9 mouse cellular contexts compared by ENCODE assay signal in the genomic region with DNA sequence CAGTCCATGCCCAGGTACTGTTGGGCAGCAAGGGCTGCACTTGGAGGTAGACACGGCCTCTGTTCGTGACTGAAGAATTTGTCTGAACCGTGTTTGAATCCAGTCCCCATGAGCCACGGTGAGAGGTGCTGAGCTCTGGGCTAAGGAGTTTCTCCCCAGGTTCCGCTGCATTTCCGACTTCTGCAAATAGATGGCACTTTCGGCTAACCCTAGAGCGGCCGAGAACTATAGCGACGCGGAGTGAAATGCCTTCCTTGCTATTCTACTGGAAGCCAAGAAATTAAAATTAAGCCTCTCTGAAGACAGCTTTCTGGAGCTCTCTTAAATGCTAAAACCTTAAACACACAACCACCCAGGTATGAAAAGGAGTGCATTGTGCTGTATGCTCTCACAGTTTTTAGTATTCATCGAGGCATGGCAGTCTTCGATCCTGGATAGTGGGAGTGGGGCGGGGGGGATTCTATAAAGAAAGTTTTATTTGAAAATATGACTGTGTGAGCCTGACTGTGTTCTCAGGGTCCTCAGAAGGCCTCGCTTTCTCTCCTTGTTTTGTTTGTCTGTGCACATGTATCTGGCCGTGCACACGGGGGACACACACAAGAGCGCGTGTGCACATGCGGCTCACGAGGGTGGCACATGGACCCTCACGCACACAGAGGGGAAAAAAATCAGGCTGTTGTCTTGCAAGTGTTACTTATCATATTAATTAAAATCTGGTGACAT.
DNase-seq lines count a peak whose midpoint lies in the region; ATAC-seq and TF ChIP-seq lines count a peak whose summit lies in the region.
"Had no signal": no experiment of that assay in that cellular context is flagged by ENCODE, and none has a peak within 500 bp of the region (broad histone marks: within the 10 kb centered on the region; RNA-seq: fewer than 3 reads in every experiment).

No protein-coding gene starts in this region.

- WGBS in heart, embryonic 12.5 days = 36% methylated on average over 23 of the region's 23 CpGs
- 36% methylated on average over 23 of the region's 23 CpGs for WGBS in bone marrow, adult 2 months
- 23% methylated on average over 23 of the region's 23 CpGs for WGBS in forebrain, embryonic 12.5 days
- 33% methylated on average over 23 of the region's 23 CpGs for WGBS in limb, embryonic 10.5 days
- WGBS in olfactory bulb, adult 2 months = 23% methylated on average over 23 of the region's 23 CpGs

- H3K9ac ChIP-seq in heart, embryonic 12.5 days = no peak overlapping the region
- no peak overlapping the region for H3K9ac ChIP-seq in forebrain, embryonic 12.5 days

- no peak for ATAC-seq in heart, embryonic 12.5 days (ENCODE audit: insufficient number of reproducible peaks, low FRiP score)
- ATAC-seq in forebrain, embryonic 12.5 days (ENCODE audit: low FRiP score) = peak; percentile 66; the same call in 1 of the 2 replicates

- H3K4me1 ChIP-seq in heart, embryonic 12.5 days (replicated peaks) = no peaks in the 10 kb centered on the region; the same call in 1 of the 2 replicates
- no peaks in the 10 kb centered on the region for H3K4me1 ChIP-seq in bone marrow, adult 2 months (ENCODE audit: control insufficient read depth, insufficient read depth, low read length)
- H3K4me1 ChIP-seq in forebrain, embryonic 12.5 days = peaks cover 39% of the 10 kb centered on the region
- H3K4me1 ChIP-seq in limb, embryonic 10.5 days = no peaks in the 10 kb centered on the region
- H3K4me1 ChIP-seq in olfactory bulb, adult 2 months (ENCODE audit: control insufficient read depth, insufficient read depth, low read length) = peaks cover 2% of the 10 kb centered on the region; the same call in 1 of the 2 replicates

- no peaks in the 10 kb centered on the region for H3K36me3 ChIP-seq in heart, embryonic 12.5 days
- H3K36me3 ChIP-seq in forebrain, embryonic 12.5 days (replicated peaks) = no peaks in the 10 kb centered on the region
- no peaks in the 10 kb centered on the region for H3K36me3 ChIP-seq in limb, embryonic 10.5 days

- peaks cover 65% of the 10 kb centered on the region for H3K27me3 ChIP-seq in heart, embryonic 12.5 days (replicated peaks)
- H3K27me3 ChIP-seq in forebrain, embryonic 12.5 days = peaks cover 65% of the 10 kb centered on the region
- peaks cover 57% of the 10 kb centered on the region for H3K27me3 ChIP-seq in limb, embryonic 10.5 days (ENCODE audit: low read depth, poor library complexity, severe bottlenecking)

- H3K27ac ChIP-seq in heart, embryonic 12.5 days (ENCODE audit: poor library complexity, severe bottlenecking) = no peak overlapping the region
- H3K27ac ChIP-seq in bone marrow, adult 2 months (ENCODE audit: control insufficient read depth, insufficient read depth, low read depth, low read length, poor library complexity) = no peak overlapping the region
- peak overlapping the region; percentile 68; the same call in 1 of the 2 replicates for H3K27ac ChIP-seq in forebrain, embryonic 12.5 days
- H3K27ac ChIP-seq in limb, embryonic 10.5 days = no peak overlapping the region
- H3K27ac ChIP-seq in olfactory bulb, adult 2 months (ENCODE audit: insufficient read depth, low read depth, low read length) = 0 out of 2 replicates have a peak overlapping the region, but pooled peaks have one; percentile 34
- H3K27ac ChIP-seq: macrophage had no signal

- no peak overlapping the region for H3K4me2 ChIP-seq in heart, embryonic 12.5 days
- H3K4me2 ChIP-seq in forebrain, embryonic 12.5 days = no peak overlapping the region

- no peak for TF ChIP-seq POLR2A in bone marrow, adult 2 months (IDR thresholded peaks at IDR 0.05; ENCODE audit: borderline replicate concordance, control insufficient read depth, low read depth, low read length)
- no peak for TF ChIP-seq POLR2A in olfactory bulb, adult 2 months (IDR thresholded peaks at IDR 0.05; ENCODE audit: insufficient read depth, low read depth, low read length)

- H3K9me3 ChIP-seq in heart, embryonic 12.5 days (replicated peaks) = no peaks in the 10 kb centered on the region
- no peaks in the 10 kb centered on the region for H3K9me3 ChIP-seq in forebrain, embryonic 12.5 days
- no peaks in the 10 kb centered on the region for H3K9me3 ChIP-seq in limb, embryonic 10.5 days (replicated peaks)

- no peak overlapping the region for H3K4me3 ChIP-seq in heart, embryonic 12.5 days
- H3K4me3 ChIP-seq in bone marrow, adult 2 months (replicated peaks; ENCODE audit: control insufficient read depth, low read depth, low read length) = no peak overlapping the region
- H3K4me3 ChIP-seq in forebrain, embryonic 12.5 days (replicated peaks) = no peak overlapping the region
- no peak overlapping the region for H3K4me3 ChIP-seq in limb, embryonic 10.5 days
- no peak overlapping the region for H3K4me3 ChIP-seq in olfactory bulb, adult 2 months (ENCODE audit: insufficient read depth, low read depth, low read length)

- intact Hi-C loops in heart, postnatal 14 days (cut with DNase I) = loop anchor here (1.0 to 5.0 kb wide), 2 partner anchors 387 to 561 kb away; no protein-coding TSS in a partner anchor

- peak; percentile 14; the same call in 1 of the 2 replicates for TF ChIP-seq CTCF in bone marrow, adult 2 months (IDR thresholded peaks at IDR 0.05; ENCODE audit: control insufficient read depth, insufficient read depth, low read length)
- TF ChIP-seq CTCF in olfactory bulb, adult 2 months (IDR thresholded peaks at IDR 0.05; ENCODE audit: insufficient read depth, low read depth, low read length) = peak; percentile 78

- DNase-seq in heart, postnatal 14 days = peak; percentile 49 to 75
- peak; percentile 54 for DNase-seq in kidney, adult 9 months
- DNase-seq in limb, embryonic 10.5 days (ENCODE audit: low spot score) = peak; percentile 55
- no peak for DNase-seq in spleen, postnatal 10 days (ENCODE audit: low spot score in 2 of 2)

Comparison
In these comparisons a context has a peak if more than half of its experiments do, and no peak if none do; other contexts are left out.
1. DNase-seq: peak in heart, postnatal 14 days (2 of 2), kidney, adult 9 months (single experiment) and limb, embryonic 10.5 days (single experiment); none in spleen, postnatal 10 days (0 of 2).
2. H3K27ac ChIP-seq: peak in forebrain, embryonic 12.5 days (single experiment) and olfactory bulb, adult 2 months (single experiment); none in heart, embryonic 12.5 days (single experiment), bone marrow, adult 2 months (single experiment) and limb, embryonic 10.5 days (single experiment).